Mouse (Mus musculus) E14TG2a.4 (cell line): ENCODE results near the gene Tenm4.

Experiments used
- H3K27me3 ChIP-seq: 2 replicates; pipeline ENCODE4 v1.6.1; 2014; ENCODE audit warnings: low read length, control low read depth; ENCODE audit not compliant: insufficient read depth
- H3K36me3 ChIP-seq: 2 replicates; pipeline ENCODE4 v1.6.1; 2014; ENCODE audit warnings: low read length, control low read depth; ENCODE audit not compliant: insufficient read depth
- H3K4me1 ChIP-seq: replicated peaks from 2 replicates; pipeline ENCODE4 v1.6.1; 2014; ENCODE audit warnings: low read depth, low read length, control low read depth
- H3K4me3 ChIP-seq: replicated peaks from 2 replicates; pipeline ENCODE4 v1.5.1; 2014; ENCODE audit warnings: mild to moderate bottlenecking, low read length
- H3K9me3 ChIP-seq: 2 replicates; pipeline ENCODE4 v1.6.1; 2014; ENCODE audit warnings: low read length, control low read depth
- CTCF ChIP-seq: conservative IDR thresholded peaks from 2 replicates; pipeline ENCODE4 v1.5.1; 2014; ENCODE audit warnings: low read length
- NANOG ChIP-seq: IDR thresholded peaks from 2 replicates; pipeline ENCODE4 v1.6.1; 2014; ENCODE audit warnings: borderline replicate concordance, low read length, mixed read lengths
- POU5F1 ChIP-seq: IDR thresholded peaks from 2 replicates; pipeline ENCODE4 v1.6.1; 2014; ENCODE audit warnings: low read length, borderline replicate concordance

The Tenm4 gene

DNA sequence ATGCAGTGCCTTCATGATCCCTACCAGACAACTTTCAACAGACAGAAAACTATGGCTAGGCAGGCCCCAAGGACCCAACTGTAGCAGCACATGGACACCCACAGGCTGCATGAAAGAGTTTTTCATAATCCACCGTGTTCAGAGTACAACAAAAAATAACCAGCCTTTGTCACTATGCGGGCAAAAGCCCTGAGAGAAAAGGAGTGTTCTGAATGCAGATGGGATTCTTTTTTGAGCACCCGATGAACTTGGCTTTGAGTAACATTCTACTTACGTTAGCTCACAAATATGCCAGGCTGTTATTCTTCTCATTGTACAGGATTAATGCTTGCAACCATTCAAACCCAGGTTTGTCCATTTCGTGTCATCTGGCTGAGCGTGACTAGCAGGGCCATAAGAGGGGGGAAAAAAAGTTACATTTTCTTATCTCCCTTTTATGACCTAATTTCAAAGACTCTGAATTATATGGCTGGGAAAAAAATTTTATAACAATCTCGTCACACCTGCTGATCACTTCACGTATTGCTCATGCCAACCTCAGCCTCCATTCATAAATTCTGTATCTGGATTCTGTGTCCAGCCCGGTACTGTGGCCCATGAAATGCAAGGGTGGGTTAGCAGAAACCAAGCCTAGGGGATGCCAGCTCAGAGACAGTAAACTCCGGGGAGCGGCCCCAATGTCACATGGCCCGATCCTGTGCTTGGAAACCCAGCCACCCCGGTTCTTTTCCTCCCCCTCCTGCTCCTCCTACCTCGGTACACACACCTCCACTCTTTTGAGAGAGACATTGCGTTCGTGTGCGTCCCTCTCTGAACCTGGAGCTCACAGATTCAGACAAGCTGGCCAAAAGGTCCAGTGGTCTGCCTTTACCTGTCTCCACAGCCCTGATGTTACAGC, 732.3 kb downstream of the Tenm4 start:
- no peak for TF ChIP-seq POU5F1
- TF ChIP-seq NANOG, result no peak
- TF ChIP-seq CTCF, result no peak
- Histone ChIP-seq H3K4me1 (peaks cover 94% of the 10 kb centered on the region), H3K36me3 (peaks cover 6% of the 10 kb centered on the region), H3K4me3 (no peak overlapping the region), H3K9me3 (no peaks in the 10 kb centered on the region), H3K27me3 (no peaks in the 10 kb centered on the region)

DNA sequence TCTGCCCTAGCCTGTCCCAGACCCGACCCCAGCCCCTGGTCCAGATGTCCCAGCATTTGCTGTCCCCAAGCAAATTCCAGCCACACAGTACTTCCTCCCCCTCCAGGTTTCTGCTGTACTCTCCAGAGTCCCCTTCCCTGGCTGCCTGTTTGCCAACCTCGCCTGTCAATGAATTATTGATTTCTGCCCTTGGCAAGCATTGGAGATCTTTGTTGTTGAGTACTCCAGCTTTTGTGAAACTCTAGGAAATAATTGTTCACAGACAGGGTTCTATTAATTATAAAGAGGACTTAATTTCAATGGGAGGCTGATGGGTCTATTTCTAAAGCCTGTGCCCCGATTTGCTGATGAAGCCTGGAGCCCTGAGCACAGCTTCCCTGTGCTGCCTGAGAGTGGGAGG, 733.4 kb downstream of the Tenm4 start:
- TF ChIP-seq NANOG, result no peak
- Histone ChIP-seq H3K36me3 (peaks cover 6% of the 10 kb centered on the region), H3K9me3 (no peaks in the 10 kb centered on the region), H3K27me3 (no peaks in the 10 kb centered on the region), H3K4me1 (peaks cover 86% of the 10 kb centered on the region), H3K4me3 (no peak overlapping the region)

DNA sequence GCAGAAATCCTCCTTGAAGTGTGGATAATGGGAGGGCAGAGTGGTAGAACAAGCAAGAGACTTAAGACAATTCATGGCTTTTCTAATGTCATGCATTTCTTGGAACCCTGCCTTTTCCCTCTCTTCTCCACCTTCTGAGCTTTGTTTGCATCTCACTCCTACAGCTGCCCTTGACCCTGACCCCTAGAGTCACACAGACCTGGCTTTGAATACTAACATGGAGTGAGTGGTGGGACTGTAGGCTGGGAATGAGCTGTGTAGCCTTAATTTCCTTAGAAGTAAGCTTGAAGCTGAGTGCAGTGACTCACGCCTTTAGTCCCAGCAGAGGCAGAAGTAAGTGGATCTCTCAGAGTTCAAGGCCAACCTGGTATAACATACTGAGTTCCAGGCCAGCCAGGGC, 733.9 kb downstream of the Tenm4 start:
- H3K27me3 ChIP-seq, result no peaks in the 10 kb centered on the region
- no peaks in the 10 kb centered on the region for H3K9me3 ChIP-seq
- H3K36me3 ChIP-seq, result peaks cover 6% of the 10 kb centered on the region
- TF ChIP-seq NANOG (no peak), POU5F1 (no peak), CTCF (no peak)
- no peak overlapping the region for H3K4me3 ChIP-seq
- peaks cover 81% of the 10 kb centered on the region for H3K4me1 ChIP-seq

DNA sequence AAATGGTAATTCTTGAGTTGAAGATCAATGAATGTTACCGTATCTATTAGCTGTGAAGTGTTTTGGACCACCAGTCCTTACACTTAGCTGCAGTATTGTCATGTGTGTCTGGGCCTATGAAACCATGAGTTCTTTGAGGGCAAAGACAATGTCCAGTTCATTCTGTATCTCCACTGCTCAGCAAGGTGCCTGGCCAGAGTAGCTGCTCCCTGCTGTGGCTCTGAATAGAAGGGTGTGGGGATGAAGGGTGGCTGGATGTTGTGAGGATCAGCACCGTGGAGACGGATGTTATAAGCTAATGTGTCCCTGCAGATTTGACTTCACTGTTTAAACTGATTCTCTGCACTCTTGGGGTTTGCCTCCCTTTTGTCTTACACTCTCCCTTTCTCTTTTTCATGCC, 734.4 kb downstream of the Tenm4 start:
- Histone ChIP-seq H3K9me3 (no peaks in the 10 kb centered on the region), H3K27me3 (no peaks in the 10 kb centered on the region), H3K36me3 (peaks cover 6% of the 10 kb centered on the region), H3K4me1 (peaks cover 76% of the 10 kb centered on the region), H3K4me3 (0 out of 2 replicates have a peak overlapping the region, but pooled peaks have one; percentile 48)
- TF ChIP-seq POU5F1 (no peak), CTCF (no peak), NANOG (peak; percentile 79)

DNA sequence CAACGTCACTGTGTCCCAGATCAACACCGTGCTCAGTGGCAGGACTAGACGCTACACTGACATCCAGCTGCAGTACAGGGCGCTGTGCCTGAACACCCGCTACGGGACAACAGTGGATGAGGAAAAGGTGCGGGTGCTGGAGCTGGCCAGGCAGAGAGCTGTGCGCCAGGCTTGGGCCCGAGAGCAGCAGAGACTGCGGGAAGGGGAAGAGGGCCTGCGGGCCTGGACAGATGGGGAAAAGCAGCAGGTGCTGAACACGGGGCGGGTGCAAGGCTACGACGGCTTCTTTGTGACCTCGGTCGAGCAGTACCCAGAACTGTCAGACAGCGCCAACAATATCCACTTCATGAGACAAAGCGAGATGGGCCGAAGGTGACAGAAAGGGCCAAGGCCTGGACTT, 735.2 kb downstream of the Tenm4 start:
- Histone ChIP-seq H3K9me3 (no peaks in the 10 kb centered on the region), H3K4me1 (peaks cover 70% of the 10 kb centered on the region), H3K27me3 (no peaks in the 10 kb centered on the region), H3K4me3 (peak overlapping the region; percentile 48), H3K36me3 (peaks cover 6% of the 10 kb centered on the region)
- TF ChIP-seq CTCF (no peak), POU5F1 (no peak), NANOG (no peak)

DNA sequence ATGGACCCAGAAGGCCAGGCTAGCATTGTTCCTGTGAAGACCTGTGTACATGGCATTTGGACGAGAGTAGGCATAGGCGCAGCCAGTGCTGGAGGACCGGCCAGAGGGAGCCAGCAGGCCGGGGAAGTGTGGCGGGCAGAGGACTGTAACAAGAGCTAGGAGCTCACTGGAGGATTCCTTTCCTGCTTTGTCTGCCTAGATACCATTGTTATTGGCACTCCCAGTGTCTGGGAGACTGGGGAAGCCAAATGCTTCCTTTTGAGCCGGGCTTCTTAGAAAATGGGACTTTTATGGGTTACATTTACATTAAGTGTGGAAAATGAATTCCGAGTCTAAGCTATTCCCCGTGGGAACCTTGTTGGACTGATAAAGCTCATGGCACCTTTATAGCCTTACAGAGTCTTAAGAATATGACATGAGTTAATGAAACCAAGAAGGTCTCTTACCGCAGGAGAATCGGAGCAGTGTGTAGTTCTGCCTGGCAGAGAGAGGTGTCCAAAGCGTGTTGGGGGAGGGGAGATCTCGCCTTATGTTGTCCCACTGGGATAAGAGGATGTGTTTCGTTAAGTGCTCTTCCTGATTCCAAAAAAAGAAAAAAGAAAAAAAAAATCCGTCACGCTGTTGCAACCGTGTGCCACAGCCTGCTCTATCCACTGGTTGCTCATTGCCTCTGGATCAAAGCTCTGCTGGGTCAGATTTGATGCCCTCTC, 737.1 kb downstream of the Tenm4 start:
- TF ChIP-seq POU5F1 (no peak), NANOG (no peak), CTCF (no peak)
- Histone ChIP-seq H3K4me3 (no peak overlapping the region), H3K27me3 (peaks cover 8% of the 10 kb centered on the region), H3K9me3 (no peaks in the 10 kb centered on the region), H3K36me3 (peaks cover 1% of the 10 kb centered on the region; the same call in 1 of the 2 replicates), H3K4me1 (peaks cover 52% of the 10 kb centered on the region)

DNA sequence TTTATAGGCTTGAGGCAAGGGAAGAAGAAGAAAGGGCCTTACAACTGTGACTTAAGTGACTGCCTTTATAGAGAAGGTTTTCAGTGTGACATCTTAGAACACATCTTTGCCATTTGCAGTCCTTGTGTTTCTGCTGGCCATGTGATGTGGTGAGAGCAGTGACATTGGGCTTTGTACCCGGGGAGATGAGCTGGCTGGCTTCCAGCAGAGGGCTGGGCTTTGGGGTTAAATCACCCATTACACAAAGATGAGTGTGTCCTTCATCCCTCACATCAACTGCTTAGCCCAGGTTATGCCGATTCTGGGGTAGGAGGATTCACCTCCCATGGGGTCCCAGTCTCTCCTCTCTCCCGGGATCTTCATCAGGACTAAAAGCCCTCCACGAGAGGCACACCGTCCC, 738.8 kb downstream of the Tenm4 start:
- Histone ChIP-seq H3K4me3 (no peak overlapping the region), H3K4me1 (peaks cover 38% of the 10 kb centered on the region), H3K36me3 (no peaks in the 10 kb centered on the region), H3K9me3 (no peaks in the 10 kb centered on the region), H3K27me3 (peaks cover 10% of the 10 kb centered on the region)
- no peak for TF ChIP-seq POU5F1
- no peak for TF ChIP-seq CTCF
- TF ChIP-seq NANOG, result no peak

DNA sequence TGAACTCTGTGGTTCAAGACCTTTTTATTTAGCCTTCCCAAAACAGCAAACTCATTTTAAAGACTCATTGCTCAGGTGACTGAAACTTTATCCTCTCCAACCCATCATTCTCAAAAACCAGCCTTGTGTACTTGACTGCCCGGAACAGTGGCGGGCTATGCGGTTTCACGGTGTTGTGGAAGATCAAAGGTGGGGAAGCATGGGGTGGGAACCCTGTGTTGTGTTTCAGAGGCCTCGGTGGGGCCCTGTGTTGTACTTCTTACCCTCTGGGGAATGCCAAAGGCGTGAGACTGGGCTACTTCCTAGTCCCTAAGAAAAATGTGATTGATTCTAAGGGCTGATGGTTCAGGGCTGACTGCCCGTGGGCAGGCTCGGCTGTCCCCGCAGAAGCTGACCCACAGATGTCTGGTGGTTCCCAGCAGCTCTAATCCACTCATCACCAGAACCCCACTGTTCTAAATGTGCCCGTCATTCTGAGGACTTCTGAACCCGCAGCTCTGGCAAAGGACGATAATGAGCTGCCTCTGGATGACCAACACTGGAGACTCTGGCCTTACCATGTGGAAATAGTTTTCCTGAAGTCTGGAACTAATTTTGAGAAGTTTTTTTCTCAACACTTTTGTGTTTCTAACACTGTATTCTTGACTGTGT, 739.4 kb downstream of the Tenm4 start:
- Histone ChIP-seq H3K36me3 (no peaks in the 10 kb centered on the region), H3K27me3 (peaks cover 10% of the 10 kb centered on the region), H3K4me1 (peaks cover 32% of the 10 kb centered on the region), H3K9me3 (no peaks in the 10 kb centered on the region), H3K4me3 (no peak overlapping the region)
- TF ChIP-seq NANOG (no peak), POU5F1 (no peak), CTCF (no peak)

DNA sequence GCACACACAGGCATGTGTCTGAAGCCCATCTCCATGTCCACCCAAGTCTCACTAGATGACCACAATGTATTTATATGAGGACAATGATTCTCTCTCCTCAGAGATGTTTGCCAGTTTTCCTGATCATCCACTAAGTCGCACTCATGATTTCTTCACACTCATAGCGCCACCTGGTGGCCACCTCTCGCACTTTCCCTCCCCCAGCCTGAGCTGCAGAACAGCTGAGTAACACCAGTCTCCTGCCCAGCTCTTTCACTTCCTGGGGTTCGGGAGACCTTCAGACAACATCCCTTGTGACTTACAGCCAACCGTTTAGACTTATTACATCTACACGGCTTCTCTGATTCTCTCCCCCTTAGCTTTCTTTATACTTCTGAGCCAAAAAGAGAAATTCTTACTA, 743.0 kb downstream of the Tenm4 start:
- Histone ChIP-seq H3K4me3 (no peak overlapping the region), H3K4me1 (no peaks in the 10 kb centered on the region), H3K36me3 (no peaks in the 10 kb centered on the region), H3K9me3 (no peaks in the 10 kb centered on the region), H3K27me3 (peaks cover 24% of the 10 kb centered on the region)
- no peak for TF ChIP-seq POU5F1
- peak; percentile 85 for TF ChIP-seq CTCF
- no peak for TF ChIP-seq NANOG
